Mouse (Mus musculus) forebrain, embryonic 15.5 days (tissue): ENCODE results near the gene Rassf4. TPM values are rescaled to one million over a fixed set of nuclear protein-coding genes. Genes with fewer than 3 reads are reported as not detected.
A peak's percentile ranks its signal among the peaks of the same experiment; 100 is the strongest.

Experiments
- ATAC-seq: fragments of 200-750 bp; cut with Nextera tagmentation; replicated peaks from 2 replicates; pipeline ENCODE4 v1.8.0; 2017; ENCODE audit warnings: mild to moderate bottlenecking, moderate TSS enrichment, moderate library complexity
- H3K27ac ChIP-seq: fragments of 300-500 bp; sonication (generic); replicated peaks from 2 replicates; pipeline ENCODE4 v1.5.1; 2015; ENCODE audit warnings: mild to moderate bottlenecking, inconsistent platforms
- H3K27me3 ChIP-seq: fragments of 300-500 bp; sonication (generic); 2 replicates; pipeline ENCODE4 v1.6.1; 2015; ENCODE audit warnings: inconsistent platforms
- H3K36me3 ChIP-seq: fragments of 300-500 bp; sonication (generic); 2 replicates; pipeline ENCODE4 v1.6.1; 2015; ENCODE audit warnings: mild to moderate bottlenecking, inconsistent platforms
- H3K4me1 ChIP-seq: fragments of 300-500 bp; sonication (generic); 2 replicates; pipeline ENCODE4 v1.6.1; 2015; ENCODE audit warnings: inconsistent platforms
- H3K4me2 ChIP-seq: fragments of 300-500 bp; sonication (generic); replicated peaks from 2 replicates; pipeline ENCODE4 v1.6.1; 2015; ENCODE audit warnings: mild to moderate bottlenecking, inconsistent platforms
- H3K4me3 ChIP-seq: fragments of 300-500 bp; sonication (generic); 2 replicates; pipeline ENCODE4 v1.5.1; 2015; ENCODE audit warnings: mild to moderate bottlenecking, inconsistent platforms
- H3K9ac ChIP-seq: fragments of 300-500 bp; sonication (generic); replicated peaks from 2 replicates; pipeline ENCODE4 v1.6.1; 2015; ENCODE audit warnings: mild to moderate bottlenecking, inconsistent platforms
- H3K9me3 ChIP-seq: fragments of 300-500 bp; sonication (generic); 2 replicates; pipeline ENCODE4 v1.6.1; 2016; ENCODE audit warnings: inconsistent platforms
- WGBS: fragments of 180-500 bp; shearing (Covaris S2); methylation state at CpG from one replicate; pipeline ENCODE4 v1.1.7; 2015; ENCODE audit warnings: mixed read lengths; 5-methylcytosine and 5-hydroxymethylcytosine counted together
- polyA plus RNA-seq: library from polyadenylated mRNA; unstranded; fragments of >200 nt; fragmentation: Nextera tagmentation; extraction: Ambion mirVana; gene quantifications from 2 replicates; pipeline ENCODE4 v1.2.1, GENCODE M21; 2015

Rassf4 gene
- polyA plus RNA-seq, 1 experiment from 2014 or later: 10.2 TPM

DNA sequence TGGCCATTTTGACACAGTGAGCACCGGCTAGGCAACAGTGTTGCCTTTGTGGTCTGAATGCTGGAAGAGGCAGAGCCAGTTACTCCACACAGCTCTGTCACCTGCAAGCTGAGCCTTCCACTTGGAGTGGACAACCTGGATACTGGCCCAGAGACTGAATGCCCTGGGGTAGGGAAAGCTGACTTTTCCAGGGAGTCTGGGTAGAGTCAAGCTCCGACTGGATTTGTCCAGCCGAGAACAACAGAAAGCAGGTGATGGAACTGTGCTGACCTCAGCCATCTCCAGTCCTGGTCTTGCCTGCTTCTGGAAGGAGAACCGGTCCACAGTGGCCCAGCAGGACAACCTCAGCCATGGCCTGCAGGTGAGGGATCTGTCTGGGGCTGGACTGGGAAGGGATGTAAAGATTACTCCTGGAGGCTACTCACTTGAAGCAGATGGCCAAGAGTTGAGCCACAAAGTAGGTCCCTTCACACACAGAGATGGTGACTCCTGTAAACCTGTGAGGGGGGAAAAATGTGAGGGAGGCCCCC is 24.2 kb upstream of the Rassf4 start:
- 91% methylated on average over 4 of the region's 4 CpGs for WGBS
- Histone ChIP-seq H3K27ac (no peak overlapping the region), H3K27me3 (no peaks in the 10 kb centered on the region), H3K36me3 (no peaks in the 10 kb centered on the region), H3K4me3 (no peak overlapping the region), H3K9me3 (no peaks in the 10 kb centered on the region), H3K4me1 (no peaks in the 10 kb centered on the region), H3K4me2 (no peak overlapping the region), H3K9ac (no peak overlapping the region)
- no peak for ATAC-seq

DNA sequence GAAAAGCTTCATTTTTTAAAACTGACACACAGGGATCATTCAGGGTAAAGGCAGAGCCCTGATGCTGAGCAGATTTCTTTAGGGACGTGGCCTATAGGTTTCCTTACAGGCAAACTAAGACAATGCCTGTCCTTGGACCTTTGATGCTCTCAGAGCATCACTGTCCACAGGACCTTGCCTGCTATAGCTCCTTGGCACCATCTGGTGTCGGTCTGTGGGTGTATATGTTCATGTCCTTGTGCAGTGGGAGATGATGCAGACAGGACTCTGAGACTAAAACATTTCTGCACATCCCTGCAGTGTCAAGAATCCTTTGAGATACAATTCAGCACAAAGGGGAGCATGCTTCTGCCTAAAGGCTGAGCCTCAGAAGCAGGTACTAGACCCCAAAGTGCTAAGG is 23.7 kb upstream of the Rassf4 start:
- Histone ChIP-seq H3K27me3 (no peaks in the 10 kb centered on the region), H3K4me3 (no peak overlapping the region), H3K4me1 (no peaks in the 10 kb centered on the region), H3K9ac (no peak overlapping the region), H3K9me3 (no peaks in the 10 kb centered on the region), H3K4me2 (no peak overlapping the region), H3K27ac (no peak overlapping the region), H3K36me3 (no peaks in the 10 kb centered on the region)
- ATAC-seq: no peak
- 65% methylated on average over 2 of the region's 2 CpGs for WGBS

DNA sequence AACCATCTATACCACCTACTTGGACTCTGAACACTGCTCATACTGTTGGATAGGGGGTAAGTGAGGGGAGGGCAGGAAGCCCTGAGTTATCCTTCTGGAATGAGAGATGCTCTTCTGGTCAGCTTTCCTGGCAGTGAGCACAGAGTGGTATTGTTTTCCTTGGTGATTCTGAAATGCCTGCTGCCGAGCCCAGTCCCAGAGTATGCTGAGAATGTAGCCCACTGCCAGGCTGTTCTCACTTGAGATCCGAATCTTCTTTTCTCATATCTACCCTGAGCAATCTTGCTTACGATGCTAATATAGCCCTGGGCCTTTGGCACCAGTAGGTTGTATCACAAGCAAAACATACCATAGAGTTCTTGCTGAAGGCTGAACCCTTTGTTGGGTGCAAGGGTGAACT is 20.6 kb upstream of the Rassf4 start:
- Histone ChIP-seq H3K9me3 (no peaks in the 10 kb centered on the region), H3K9ac (no peak overlapping the region), H3K4me2 (no peak overlapping the region), H3K4me3 (no peak overlapping the region), H3K27me3 (no peaks in the 10 kb centered on the region), H3K4me1 (no peaks in the 10 kb centered on the region), H3K27ac (no peak overlapping the region), H3K36me3 (no peaks in the 10 kb centered on the region)
- WGBS: 77% methylated on average over 3 of the region's 3 CpGs
- ATAC-seq: no peak

DNA sequence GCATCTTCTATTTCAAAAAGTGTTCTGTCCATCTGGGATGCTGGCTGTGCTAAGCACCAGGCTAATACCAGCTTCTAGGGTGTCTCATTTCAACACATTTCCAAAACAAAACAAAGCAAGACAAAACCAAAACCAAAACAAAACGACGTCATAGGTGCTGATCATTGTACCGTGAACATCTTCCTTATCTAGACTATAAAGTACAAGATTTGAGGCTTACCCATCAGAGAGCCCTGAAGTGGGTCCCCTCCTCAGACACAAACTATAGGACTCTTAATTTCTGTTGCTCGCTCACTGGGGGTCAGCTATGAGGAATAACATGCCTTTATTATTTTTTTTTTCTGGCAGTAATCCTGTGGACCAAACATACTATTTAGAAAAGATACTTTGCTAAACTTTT is 19.9 kb upstream of the Rassf4 start:
- H3K4me1 ChIP-seq: no peaks in the 10 kb centered on the region
- no peak overlapping the region for H3K4me2 ChIP-seq
- H3K27me3 ChIP-seq: no peaks in the 10 kb centered on the region
- no peaks in the 10 kb centered on the region for H3K36me3 ChIP-seq
- ATAC-seq: no peak
- 82% methylated on average over 4 of the region's 4 CpGs for WGBS
- no peak overlapping the region for H3K27ac ChIP-seq
- H3K9ac ChIP-seq: no peak overlapping the region
- no peaks in the 10 kb centered on the region for H3K9me3 ChIP-seq
- no peak overlapping the region for H3K4me3 ChIP-seq

DNA sequence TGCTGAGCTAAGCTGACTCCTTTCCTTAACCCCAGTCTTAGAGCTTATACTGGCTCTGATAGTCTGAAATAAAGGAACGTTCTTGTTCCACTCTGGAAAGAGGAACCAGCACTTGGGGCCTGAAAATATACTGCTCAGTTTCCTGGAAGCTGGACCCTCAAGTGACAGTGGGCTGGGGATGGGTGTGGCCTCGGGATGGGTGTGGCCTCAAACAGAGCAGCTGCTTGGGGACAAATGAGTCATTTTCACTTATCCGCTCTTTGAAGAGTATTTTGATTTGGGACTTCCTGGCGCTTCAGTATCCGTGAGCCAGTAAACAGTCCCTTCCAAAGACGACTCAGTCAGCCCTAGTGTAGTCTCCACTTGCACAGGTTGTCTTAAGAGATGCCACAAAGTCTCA is 8.6 kb upstream of the Rassf4 start:
- no peak overlapping the region for H3K4me2 ChIP-seq
- H3K27ac ChIP-seq: no peak overlapping the region
- ATAC-seq: no peak
- no peak overlapping the region for H3K9ac ChIP-seq
- no peaks in the 10 kb centered on the region for H3K36me3 ChIP-seq
- no peak overlapping the region for H3K4me3 ChIP-seq
- H3K4me1 ChIP-seq: no peaks in the 10 kb centered on the region
- H3K9me3 ChIP-seq: no peaks in the 10 kb centered on the region
- 56% methylated on average over 6 of the region's 6 CpGs for WGBS
- no peaks in the 10 kb centered on the region for H3K27me3 ChIP-seq

DNA sequence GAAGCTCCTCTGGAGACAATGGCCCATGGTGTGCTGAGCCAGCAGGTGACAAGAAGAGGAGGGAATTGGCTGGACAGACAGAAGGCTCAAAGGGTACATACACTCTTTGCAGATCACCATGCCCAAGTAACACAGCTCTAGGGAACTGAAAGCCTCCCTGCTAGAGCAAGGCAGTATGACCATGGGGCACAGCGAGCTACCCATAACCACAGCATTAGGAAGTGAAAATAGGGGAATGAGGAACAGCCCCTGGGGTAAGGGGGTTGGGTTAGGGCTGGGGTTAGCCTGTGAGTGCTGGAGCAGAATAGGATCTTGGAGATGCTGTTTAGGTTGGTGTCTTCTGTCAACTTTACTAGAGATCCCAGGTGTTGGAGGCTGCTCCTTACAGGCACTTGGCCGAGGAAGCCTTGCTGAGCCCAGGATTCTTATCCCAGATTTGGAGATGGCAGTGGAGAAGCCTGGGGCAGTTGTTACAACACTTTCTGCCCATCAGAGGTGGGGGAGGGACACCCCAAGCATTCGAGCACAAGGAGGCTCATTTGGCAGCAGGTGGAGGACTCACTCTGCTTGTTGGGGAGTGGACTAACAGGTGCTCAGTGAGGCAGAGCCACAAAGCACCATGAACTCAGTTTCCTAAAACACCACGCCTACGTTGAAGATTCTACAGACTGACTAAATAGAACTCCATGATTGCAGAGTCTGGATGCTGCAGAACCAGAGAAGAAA is 6.0 kb upstream of the Rassf4 start:
- 82% methylated on average over 5 of the region's 5 CpGs for WGBS
- H3K4me1 ChIP-seq: no peaks in the 10 kb centered on the region
- H3K4me2 ChIP-seq: no peak overlapping the region

DNA sequence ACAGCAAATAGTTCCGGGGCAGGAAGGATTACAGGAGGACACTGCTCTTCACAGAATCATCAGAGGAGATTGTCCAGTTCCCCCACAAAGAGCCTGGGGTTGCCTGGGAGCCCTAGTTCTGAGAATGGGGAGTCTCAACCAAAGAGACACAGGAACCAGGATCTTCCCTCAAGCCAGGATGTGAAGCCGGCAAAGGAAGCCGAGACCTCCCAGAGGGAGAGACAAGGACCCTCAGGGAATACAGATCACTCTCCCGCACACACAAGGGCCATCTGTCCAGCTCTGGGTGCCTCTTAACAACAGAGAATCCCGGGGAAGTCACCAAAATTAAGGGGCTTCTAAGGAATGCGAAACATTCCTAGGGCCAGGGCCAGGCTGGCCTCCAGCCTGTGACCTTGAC is 3.6 kb upstream of the Rassf4 start:
- peaks cover 20% of the 10 kb centered on the region for H3K4me1 ChIP-seq
- H3K9me3 ChIP-seq: no peaks in the 10 kb centered on the region
- no peak for ATAC-seq
- no peaks in the 10 kb centered on the region for H3K36me3 ChIP-seq
- H3K4me3 ChIP-seq: no peak overlapping the region
- H3K9ac ChIP-seq: no peak overlapping the region
- 79% methylated on average over 6 of the region's 6 CpGs for WGBS
- no peaks in the 10 kb centered on the region for H3K27me3 ChIP-seq
- no peak overlapping the region for H3K27ac ChIP-seq
- no peak overlapping the region for H3K4me2 ChIP-seq

More for the DNA sequence above, 6.0 kb upstream of the Rassf4 start:
- H3K36me3 ChIP-seq: no peaks in the 10 kb centered on the region
- H3K4me3 ChIP-seq: no peak overlapping the region
- H3K27me3 ChIP-seq: no peaks in the 10 kb centered on the region
- no peak for ATAC-seq
- no peak overlapping the region for H3K27ac ChIP-seq
- no peak overlapping the region for H3K9ac ChIP-seq
- H3K9me3 ChIP-seq: no peaks in the 10 kb centered on the region

DNA sequence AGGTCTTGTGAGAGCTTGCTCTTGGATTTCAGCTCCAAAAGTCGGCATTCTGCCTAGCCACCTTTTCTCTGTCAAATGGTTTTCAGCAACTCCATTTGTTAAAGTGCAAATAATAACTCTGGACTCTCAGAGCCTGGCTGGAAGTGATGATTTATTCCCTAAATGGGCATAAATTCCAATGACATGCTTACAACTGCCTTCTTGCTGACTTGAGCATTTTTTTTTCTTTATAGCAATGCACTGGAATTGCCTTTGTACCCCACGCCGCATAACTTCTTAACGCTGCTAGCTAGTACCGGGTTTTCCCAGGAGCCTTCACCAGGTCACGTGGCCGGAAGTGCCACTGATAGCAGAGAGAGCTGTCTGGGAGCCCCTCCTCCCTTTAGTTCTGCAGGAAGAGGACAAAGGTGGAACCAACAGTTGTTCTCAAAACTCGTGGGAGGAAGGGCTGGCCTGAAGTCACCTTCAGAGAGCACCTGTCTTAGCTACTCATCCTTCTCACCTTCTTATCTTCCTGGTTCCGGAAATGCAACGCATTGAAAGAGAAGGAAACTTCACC is 2.7 kb upstream of the Rassf4 start:
- no peak overlapping the region for H3K9ac ChIP-seq
- WGBS: 83% methylated on average over 10 of the region's 10 CpGs
- H3K9me3 ChIP-seq: no peaks in the 10 kb centered on the region
- H3K4me1 ChIP-seq: peaks cover 23% of the 10 kb centered on the region
- H3K4me3 ChIP-seq: no peak overlapping the region
- H3K27ac ChIP-seq: no peak overlapping the region
- no peak overlapping the region for H3K4me2 ChIP-seq
- no peaks in the 10 kb centered on the region for H3K36me3 ChIP-seq
- no peak for ATAC-seq
- H3K27me3 ChIP-seq: no peaks in the 10 kb centered on the region

DNA sequence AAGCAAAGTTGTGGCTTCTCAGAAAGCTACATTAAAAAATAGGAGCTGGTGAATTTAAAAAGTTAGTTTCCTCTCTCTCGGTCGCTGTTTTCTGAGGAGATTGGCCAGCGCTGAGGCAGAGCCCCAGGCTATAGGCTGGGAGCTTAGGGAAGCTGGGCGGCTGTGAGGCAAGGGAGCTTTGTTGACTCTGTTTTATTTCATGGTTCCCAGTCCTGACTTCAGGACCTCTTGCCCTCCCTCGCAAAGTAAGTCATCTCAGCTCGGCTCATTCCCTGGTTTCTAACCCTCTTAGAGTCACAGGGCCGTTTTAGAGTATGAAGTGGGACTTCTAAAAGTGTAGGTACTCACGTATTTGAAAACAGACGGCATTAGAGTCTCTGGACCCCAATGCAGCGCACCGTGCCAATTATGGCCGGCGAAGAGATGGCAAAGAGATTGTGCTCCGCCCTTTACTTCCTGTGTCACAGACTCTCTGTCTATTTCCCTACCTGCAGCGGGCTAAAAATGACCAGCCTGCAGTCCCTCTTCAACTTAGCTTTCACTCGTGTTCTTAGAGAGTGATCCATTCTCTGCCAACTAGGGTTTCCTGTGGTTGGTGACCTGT is 633 bp upstream of the Rassf4 start:
- Histone ChIP-seq H3K4me2 (peak overlapping the region; percentile 96), H3K36me3 (no peaks in the 10 kb centered on the region), H3K27me3 (no peaks in the 10 kb centered on the region), H3K9ac (peak overlapping the region; percentile 64; the same call in 1 of the 2 replicates), H3K4me3 (peak overlapping the region; percentile 56), H3K27ac (peak overlapping the region; percentile 71; the same call in 1 of the 2 replicates), H3K4me1 (peaks cover 42% of the 10 kb centered on the region), H3K9me3 (no peaks in the 10 kb centered on the region)
- 24% methylated on average over 16 of the region's 16 CpGs for WGBS
- 0 out of 2 replicates have a peak, but pooled peaks have one; percentile 15 for ATAC-seq

DNA sequence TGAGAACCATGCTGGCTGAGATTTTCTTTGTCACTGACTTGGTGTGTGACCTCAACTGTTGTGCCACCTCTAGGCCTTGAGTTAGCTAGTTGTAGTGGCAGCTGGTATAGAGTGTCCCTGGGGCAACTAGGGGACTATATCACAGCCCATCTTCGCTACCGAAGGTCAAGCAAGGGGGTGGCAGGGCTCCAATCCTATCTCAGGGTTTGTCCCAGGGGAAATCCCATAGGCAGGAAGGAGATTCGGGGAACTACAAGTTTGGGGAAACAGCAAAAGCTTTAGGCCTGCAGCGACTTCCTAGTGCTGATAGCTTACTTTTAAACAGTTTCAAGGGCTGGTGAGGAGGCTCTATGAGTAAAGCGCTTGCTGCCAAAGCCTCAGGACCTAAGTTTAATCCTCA is 1.4 kb downstream of the Rassf4 start:
- Histone ChIP-seq H3K9ac (no peak overlapping the region), H3K27ac (no peak overlapping the region), H3K4me1 (peaks cover 43% of the 10 kb centered on the region), H3K27me3 (no peaks in the 10 kb centered on the region), H3K9me3 (no peaks in the 10 kb centered on the region), H3K36me3 (no peaks in the 10 kb centered on the region), H3K4me2 (no peak overlapping the region), H3K4me3 (no peak overlapping the region)
- ATAC-seq: no peak
- 71% methylated on average over 5 of the region's 5 CpGs for WGBS

DNA sequence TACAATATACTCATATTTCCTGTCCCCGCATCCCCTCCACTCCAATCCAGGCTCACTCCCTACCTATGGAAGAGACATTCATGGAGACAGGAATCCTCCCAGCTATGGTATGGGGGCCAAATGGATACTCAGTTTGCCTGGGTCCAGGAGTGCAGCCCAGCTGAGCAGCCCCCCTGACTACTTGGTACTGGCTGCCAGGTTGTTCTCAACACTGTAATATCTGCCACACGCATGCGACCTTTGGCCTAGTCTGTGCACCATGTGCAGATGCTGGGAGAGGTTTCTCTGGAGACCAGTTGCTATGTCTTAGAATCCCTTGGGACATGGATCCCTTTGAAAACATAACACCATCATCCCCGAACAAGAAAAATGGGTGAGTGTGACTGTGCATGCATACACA is 2.0 kb downstream of the Rassf4 start:
- no peak for ATAC-seq
- Histone ChIP-seq H3K27ac (no peak overlapping the region), H3K9ac (no peak overlapping the region), H3K4me3 (no peak overlapping the region), H3K36me3 (no peaks in the 10 kb centered on the region), H3K4me1 (peaks cover 49% of the 10 kb centered on the region), H3K27me3 (no peaks in the 10 kb centered on the region), H3K9me3 (no peaks in the 10 kb centered on the region), H3K4me2 (no peak overlapping the region)
- WGBS: 86% methylated on average over 4 of the region's 4 CpGs

DNA sequence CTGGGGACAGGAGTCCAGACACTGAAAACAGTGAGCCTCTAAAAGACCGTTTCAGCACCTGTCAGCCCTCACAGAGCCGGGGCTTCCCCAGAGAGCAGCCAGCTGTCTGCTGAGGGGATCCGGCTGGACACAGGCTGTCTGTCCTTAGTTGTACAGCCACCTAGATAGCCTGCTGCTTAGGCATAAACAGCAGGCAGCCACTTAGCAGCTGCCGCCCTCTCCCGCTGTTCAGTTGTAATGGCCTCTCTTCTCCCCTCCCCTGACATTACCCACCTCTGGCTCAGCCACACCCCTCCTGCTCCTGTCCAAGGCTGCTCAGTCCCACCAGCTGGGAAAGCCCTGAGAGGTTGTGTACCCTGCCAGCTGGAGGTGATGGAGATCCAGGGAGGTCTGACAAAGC is 2.7 kb downstream of the Rassf4 start:
- H3K4me1 ChIP-seq: peaks cover 55% of the 10 kb centered on the region
- WGBS: 13% methylated on average over 5 of the region's 5 CpGs
- no peaks in the 10 kb centered on the region for H3K27me3 ChIP-seq
- H3K27ac ChIP-seq: peak overlapping the region; percentile 56
- no peak overlapping the region for H3K4me3 ChIP-seq
- H3K9ac ChIP-seq: no peak overlapping the region
- no peaks in the 10 kb centered on the region for H3K36me3 ChIP-seq
- no peak overlapping the region for H3K4me2 ChIP-seq
- H3K9me3 ChIP-seq: no peaks in the 10 kb centered on the region
- ATAC-seq: no peak
